Comparison of ENCODE assay signal across 8 mouse cellular contexts in the genomic region with DNA sequence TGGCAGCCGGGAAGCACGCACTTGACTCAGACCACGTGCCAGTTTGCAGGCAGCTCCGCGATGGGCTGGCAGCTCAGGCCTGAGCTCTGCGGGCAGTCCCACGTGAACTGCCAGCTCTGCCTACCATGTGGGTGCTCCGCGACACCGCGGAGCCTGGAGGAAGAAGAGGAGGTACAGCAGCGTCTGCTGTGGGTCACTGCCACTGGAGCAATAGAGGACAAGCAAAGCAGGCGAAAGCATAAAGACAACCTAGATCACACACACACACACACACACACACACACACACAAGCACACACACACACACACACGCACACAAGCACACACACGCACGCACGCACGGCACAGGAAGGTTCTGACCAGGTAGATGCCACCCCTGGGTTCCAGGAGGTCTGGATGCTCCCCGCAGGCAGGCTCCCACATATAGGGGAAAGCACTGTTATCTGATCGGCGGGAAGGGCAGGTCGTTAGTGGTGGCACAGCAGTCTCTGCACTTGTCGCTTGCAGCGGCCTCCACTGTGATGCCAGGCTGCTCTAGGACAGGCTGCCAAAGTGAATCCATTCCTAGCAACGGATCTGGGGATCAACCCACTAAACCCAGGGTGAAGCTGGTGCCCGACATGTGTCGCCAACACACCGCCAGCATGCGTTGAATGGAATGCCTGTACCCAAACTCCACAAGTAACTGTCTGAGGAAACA. TPM values are rescaled to one million over a fixed set of nuclear protein-coding genes. Genes with fewer than 3 reads are reported as not detected.
DNase-seq lines count a peak whose midpoint lies in the region; ATAC-seq lines count a peak whose summit lies in the region.

No protein-coding gene starts in this region.

- no peak overlapping the region for H3K27ac ChIP-seq in heart, embryonic 12.5 days (ENCODE audit: poor library complexity, severe bottlenecking)
- H3K27ac ChIP-seq in stomach, embryonic 14.5 days (ENCODE audit: low read length), result no peak overlapping the region

- no peaks in the 10 kb centered on the region for H3K27me3 ChIP-seq in heart, embryonic 12.5 days (replicated peaks)
- H3K27me3 ChIP-seq in stomach, embryonic 14.5 days (ENCODE audit: control insufficient read depth, insufficient read depth, low read length), result no peaks in the 10 kb centered on the region

- WGBS in heart, embryonic 12.5 days, result 2% methylated on average over 29 of the region's 29 CpGs
- WGBS in stomach, embryonic 14.5 days, result 1% methylated on average over 29 of the region's 29 CpGs

- no peaks in the 10 kb centered on the region for H3K9me3 ChIP-seq in heart, embryonic 12.5 days (replicated peaks)
- H3K9me3 ChIP-seq in stomach, embryonic 14.5 days (ENCODE audit: control insufficient read depth, low read depth, low read length), result no peaks in the 10 kb centered on the region

- peak; percentile 20; the same call in 1 of the 2 replicates for ATAC-seq in frontal cortex, adult (ENCODE audit: low TSS enrichment)
- ATAC-seq in common myeloid progenitor, adult 5-6 weeks (replicated peaks; ENCODE audit: low read depth, poor library complexity, severe bottlenecking), result peak; percentile 16
- no peak for ATAC-seq in heart, embryonic 12.5 days (ENCODE audit: insufficient number of reproducible peaks, low FRiP score)
- ATAC-seq in megakaryocyte progenitor cell, adult 5-6 weeks (replicated peaks; ENCODE audit: poor library complexity), result peak; percentile 32
- no peak for ATAC-seq in stomach, embryonic 14.5 days (ENCODE audit: insufficient number of reproducible peaks, insufficient read depth, low FRiP score, low read depth)

- peak overlapping the region; percentile 93 for H3K4me2 ChIP-seq in heart, embryonic 12.5 days
- H3K4me2 ChIP-seq in stomach, embryonic 14.5 days (replicated peaks; ENCODE audit: low read depth, low read length), result peak overlapping the region; percentile 89

- peak overlapping the region; percentile 50 for H3K4me3 ChIP-seq in heart, embryonic 12.5 days
- peak overlapping the region; percentile 32 for H3K4me3 ChIP-seq in stomach, embryonic 14.5 days (ENCODE audit: low read depth, low read length)

- peak overlapping the region; percentile 68 for H3K9ac ChIP-seq in heart, embryonic 12.5 days
- H3K9ac ChIP-seq in stomach, embryonic 14.5 days (replicated peaks; ENCODE audit: low read depth, low read length), result peak overlapping the region; percentile 33

- DNase-seq in frontal cortex, postnatal 14 days (ENCODE audit: low spot score in 2 of 2), result no peak
- DNase-seq in CD4-positive helper T cell, adult 2 months (ENCODE audit: low read depth, low spot score), result peak; percentile 71
- DNase-seq in layer of hippocampus, adult 9-11 months, result peak; percentile 77

- peaks cover 36% of the 10 kb centered on the region for H3K4me1 ChIP-seq in heart, embryonic 12.5 days (replicated peaks)
- peaks cover 13% of the 10 kb centered on the region for H3K4me1 ChIP-seq in stomach, embryonic 14.5 days (ENCODE audit: control insufficient read depth, insufficient read depth, low read length)

- H3K36me3 ChIP-seq in heart, embryonic 12.5 days, result no peaks in the 10 kb centered on the region
- no peaks in the 10 kb centered on the region for H3K36me3 ChIP-seq in stomach, embryonic 14.5 days (ENCODE audit: control insufficient read depth, insufficient read depth, low read length)

RNA-seq across cellular contexts. Expression of a gene that starts 4.3 kb away (rescaled TPM):
- 23.2 and 26.3 TPM in 2 replicates for total RNA-seq in common myeloid progenitor, adult 5-6 weeks (2017)
- 30.6 and 31.5 TPM in 2 replicates for polyA plus RNA-seq in heart, embryonic 12.5 days (2016; fragmentation: Nextera tagmentation; extraction: Ambion mirVana)
- total RNA-seq in megakaryocyte progenitor cell, adult 5-6 weeks (2015), result 18.6 and 23.4 TPM in 2 replicates
- 23.9 and 40.6 TPM in 2 replicates for total RNA-seq in megakaryocyte progenitor cell, adult 5-6 weeks (2017)
- 59.4 and 59.8 TPM in 2 replicates for polyA plus RNA-seq in stomach, embryonic 14.5 days (2014; fragmentation: Nextera tagmentation; extraction: Ambion mirVana)

RNA-seq across cellular contexts. Expression of a gene that starts 6.8 kb away (rescaled TPM):
- total RNA-seq in common myeloid progenitor, adult 5-6 weeks (2017), result 4.5 and 5.4 TPM in 2 replicates
- polyA plus RNA-seq in heart, embryonic 12.5 days (2016; fragmentation: Nextera tagmentation; extraction: Ambion mirVana), result 10.7 and 13.6 TPM in 2 replicates
- 6.2 and 7.6 TPM in 2 replicates for total RNA-seq in megakaryocyte progenitor cell, adult 5-6 weeks (2015)
- total RNA-seq in megakaryocyte progenitor cell, adult 5-6 weeks (2017), result 6.6 and 6.7 TPM in 2 replicates
- 9.2 and 11.0 TPM in 2 replicates for polyA plus RNA-seq in stomach, embryonic 14.5 days (2014; fragmentation: Nextera tagmentation; extraction: Ambion mirVana)

RNA-seq across cellular contexts. Expression of a gene that starts 20.9 kb away (rescaled TPM):
- total RNA-seq in common myeloid progenitor, adult 5-6 weeks (2017), result 89.5 and 121 TPM in 2 replicates
- polyA plus RNA-seq in heart, embryonic 12.5 days (2016; fragmentation: Nextera tagmentation; extraction: Ambion mirVana), result 79.4 and 85.9 TPM in 2 replicates
- 100 and 103 TPM in 2 replicates for total RNA-seq in megakaryocyte progenitor cell, adult 5-6 weeks (2015)
- 103 and 128 TPM in 2 replicates for total RNA-seq in megakaryocyte progenitor cell, adult 5-6 weeks (2017)
- polyA plus RNA-seq in stomach, embryonic 14.5 days (2014; fragmentation: Nextera tagmentation; extraction: Ambion mirVana), result 147 and 153 TPM in 2 replicates

RNA-seq across cellular contexts. Expression of a gene that starts 22.0 kb away (rescaled TPM):
- 7.1 and 10.0 TPM in 2 replicates for total RNA-seq in common myeloid progenitor, adult 5-6 weeks (2017)
- polyA plus RNA-seq in heart, embryonic 12.5 days (2016; fragmentation: Nextera tagmentation; extraction: Ambion mirVana), result 97.2 and 100 TPM in 2 replicates
- total RNA-seq in megakaryocyte progenitor cell, adult 5-6 weeks (2015), result 36.6 and 41.2 TPM in 2 replicates
- 8.2 and 12.8 TPM in 2 replicates for total RNA-seq in megakaryocyte progenitor cell, adult 5-6 weeks (2017)
- 104 and 107 TPM in 2 replicates for polyA plus RNA-seq in stomach, embryonic 14.5 days (2014; fragmentation: Nextera tagmentation; extraction: Ambion mirVana)

RNA-seq across cellular contexts. Expression of a gene that starts 28.7 kb away (rescaled TPM):
- 9.3 and 16.9 TPM in 2 replicates for total RNA-seq in common myeloid progenitor, adult 5-6 weeks (2017)
- polyA plus RNA-seq in heart, embryonic 12.5 days (2016; fragmentation: Nextera tagmentation; extraction: Ambion mirVana), result 9.4 and 9.8 TPM in 2 replicates
- total RNA-seq in megakaryocyte progenitor cell, adult 5-6 weeks (2015), result 8.3 and 8.8 TPM in 2 replicates
- total RNA-seq in megakaryocyte progenitor cell, adult 5-6 weeks (2017), result 4.0 and 4.8 TPM in 2 replicates
- polyA plus RNA-seq in stomach, embryonic 14.5 days (2014; fragmentation: Nextera tagmentation; extraction: Ambion mirVana), result 10.5 and 15.1 TPM in 2 replicates

Comparison
In these comparisons a context has a peak if more than half of its experiments do, and no peak if none do; other contexts are left out.
1. ATAC-seq: peak in frontal cortex, adult (single experiment), common myeloid progenitor, adult 5-6 weeks (single experiment) and megakaryocyte progenitor cell, adult 5-6 weeks (single experiment); none in heart, embryonic 12.5 days (single experiment) and stomach, embryonic 14.5 days (single experiment).
2. DNase-seq: peak in CD4-positive helper T cell, adult 2 months (single experiment) and layer of hippocampus, adult 9-11 months (single experiment); none in frontal cortex, postnatal 14 days (0 of 2).